Mouse (Mus musculus) urinary bladder, postnatal 14 days (tissue): Measurements from ENCODE around the gene Bpifc.

Source experiments
- DNase-seq: peaks from one replicate; pipeline ENCODE4 v3.0.0; 2021; ENCODE audit warnings: low spot score

The Bpifc gene

DNA sequence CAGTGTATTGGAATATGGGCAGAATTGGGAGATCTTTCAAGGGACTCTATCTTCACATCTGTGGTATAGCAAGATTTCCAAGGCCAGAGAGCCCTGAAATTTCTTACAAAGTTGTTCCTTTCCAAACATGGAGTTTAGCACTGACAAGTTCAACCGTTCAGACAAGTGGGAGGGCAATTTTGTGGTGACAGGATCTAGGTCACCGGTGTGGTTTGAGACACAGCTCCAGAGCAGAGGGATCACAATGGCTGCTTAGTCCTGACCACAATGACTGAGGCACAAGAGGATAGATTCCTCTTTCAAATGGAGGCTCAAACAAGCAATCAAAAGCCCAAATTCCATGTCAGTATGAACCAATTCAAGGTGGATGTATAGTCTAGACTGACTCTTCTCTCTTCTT lies 523 bp downstream of the Bpifc start:
- DNase-seq = no peak

DNA sequence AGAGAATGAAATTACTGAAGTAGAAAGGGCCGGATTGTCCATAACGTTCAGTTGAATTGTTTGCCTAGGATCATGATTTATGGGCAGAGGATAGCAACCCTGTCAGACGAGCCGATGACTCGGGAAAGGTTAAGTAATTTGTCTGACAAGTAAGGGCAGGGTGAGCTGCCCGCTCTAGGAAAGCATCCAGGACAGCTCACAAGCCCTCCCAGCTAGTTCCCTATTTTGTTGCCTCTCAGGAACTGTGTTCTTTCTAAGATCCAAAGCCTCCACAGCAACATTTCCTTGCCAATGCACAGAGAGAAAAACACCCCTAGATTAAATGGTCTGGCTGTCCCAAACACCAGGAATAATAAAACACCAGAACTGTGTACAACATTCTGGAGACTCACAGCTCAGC lies 1.1 kb downstream of the Bpifc start:
- DNase-seq = no peak

DNA sequence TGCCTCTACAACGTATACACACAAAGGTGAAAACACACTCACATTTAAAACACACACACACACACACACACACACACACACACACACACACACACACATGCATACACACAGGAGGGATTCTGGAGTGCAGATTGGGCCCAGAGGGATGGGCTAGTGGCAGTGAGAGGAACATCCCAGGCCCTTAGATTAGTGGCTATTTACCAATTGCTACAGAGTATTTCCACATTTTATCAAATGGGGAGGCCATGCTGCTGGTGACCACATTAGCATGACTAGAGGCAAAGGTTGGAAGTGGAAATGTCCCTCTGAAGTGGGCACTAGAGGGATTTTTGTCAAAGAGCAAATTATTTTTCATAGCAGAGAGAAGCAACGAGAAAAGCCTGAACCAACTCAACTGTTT lies 2.0 kb downstream of the Bpifc start:
- DNase-seq = no peak

DNA sequence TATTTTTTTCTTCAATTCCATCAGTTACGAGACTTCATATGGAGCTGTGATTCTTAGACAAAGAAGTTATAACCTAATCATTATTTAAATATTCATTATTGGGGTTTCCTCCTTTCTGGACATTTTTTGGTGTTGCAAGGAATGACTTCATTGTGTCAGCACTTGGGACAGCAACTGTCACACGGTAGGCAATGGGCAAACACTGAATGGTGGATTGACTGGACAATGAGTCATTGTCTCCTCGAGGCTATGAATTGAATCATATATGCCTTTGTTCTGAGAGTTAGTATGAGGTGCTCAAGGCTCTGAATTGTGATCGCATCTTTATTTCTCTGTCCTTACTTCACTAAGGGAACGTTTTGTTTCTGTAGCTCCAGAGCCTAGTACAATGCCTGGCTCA lies 5.2 kb downstream of the Bpifc start:
- DNase-seq = no peak

DNA sequence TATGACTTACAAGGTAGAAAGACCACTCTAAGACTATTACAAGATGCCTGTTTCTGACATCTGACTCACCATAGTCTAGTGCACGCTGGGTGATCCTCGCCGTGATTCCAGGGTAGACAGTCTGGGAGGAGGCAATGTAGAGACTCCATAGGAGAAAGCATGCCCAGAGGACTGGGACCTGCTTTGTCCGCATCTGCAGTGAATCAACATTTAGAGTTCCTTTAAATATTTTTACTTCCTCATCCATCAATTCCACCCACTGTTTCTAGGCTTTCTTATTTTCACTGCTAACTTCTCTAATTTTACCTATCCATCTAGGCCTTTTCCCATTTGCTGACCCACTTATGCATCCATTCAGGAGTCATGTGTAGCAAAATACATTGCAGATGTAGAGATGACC lies 11.2 kb downstream of the Bpifc start:
- DNase-seq = no peak

DNA sequence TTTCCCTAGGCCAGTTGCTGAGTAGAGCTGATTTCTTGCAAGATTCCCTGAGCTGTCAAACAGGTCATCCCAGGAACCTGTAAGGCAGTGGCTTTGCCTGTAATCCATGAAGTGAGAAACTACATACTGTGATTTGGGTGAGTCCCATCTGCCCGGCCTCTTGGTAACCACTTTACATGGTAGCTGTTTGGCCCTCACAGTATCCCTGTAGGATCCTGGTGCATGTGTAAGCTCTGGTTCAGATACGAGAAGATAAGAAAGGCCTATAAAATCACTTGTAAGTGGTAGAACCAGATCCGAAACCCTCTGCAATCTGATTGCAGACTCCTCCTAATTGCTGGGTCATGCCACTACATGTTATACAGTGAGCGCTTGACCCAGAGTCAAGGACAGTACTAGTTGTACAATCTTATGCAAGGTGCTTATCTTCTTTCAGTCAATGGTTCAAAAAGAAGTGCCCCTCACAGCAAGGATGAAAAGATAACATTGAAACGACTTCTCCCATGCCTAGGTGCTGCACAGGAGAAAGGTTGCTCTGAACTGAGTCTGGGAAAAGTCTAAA lies 17.1 kb downstream of the Bpifc start:
- peak; percentile 24 for DNase-seq

DNA sequence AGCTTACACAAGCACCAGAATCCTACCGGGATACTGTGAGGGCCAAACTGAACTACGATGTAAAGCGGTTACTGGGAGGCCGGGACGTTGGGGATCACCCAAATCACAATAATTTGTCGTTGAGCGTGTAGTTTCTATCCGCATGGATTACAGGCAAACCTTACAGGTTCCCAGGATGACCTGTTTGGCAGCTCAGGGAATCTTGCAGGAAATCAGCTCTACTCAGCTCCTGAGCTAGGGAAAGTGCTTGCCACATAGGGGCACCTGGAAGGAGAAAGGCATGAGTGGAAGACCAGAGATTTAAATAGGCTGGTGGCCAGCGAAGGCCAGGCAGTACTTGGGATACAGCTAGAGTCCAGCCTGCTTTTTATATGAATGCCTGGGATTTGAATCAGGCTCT lies 17.9 kb downstream of the Bpifc start:
- DNase-seq = no peak

DNA sequence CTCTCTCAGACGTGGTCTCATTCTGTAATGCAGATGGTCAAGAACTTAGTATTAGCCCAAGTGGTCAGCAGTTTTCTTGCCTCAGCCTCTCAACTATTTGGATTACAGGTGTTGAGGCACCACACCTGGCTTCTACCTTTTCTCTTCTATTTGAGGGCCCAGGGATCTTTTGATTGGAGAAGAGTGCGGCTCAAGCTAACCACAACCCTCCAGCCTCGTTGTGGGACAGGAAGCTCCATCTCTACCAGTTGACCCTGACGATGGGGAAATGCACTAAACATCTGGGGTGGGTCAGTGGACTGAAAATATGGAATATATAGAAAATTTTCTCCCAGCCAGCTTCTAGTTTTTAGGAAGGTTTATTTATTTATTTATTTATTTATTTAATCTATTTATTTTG lies 19.3 kb downstream of the Bpifc start:
- no peak for DNase-seq

DNA sequence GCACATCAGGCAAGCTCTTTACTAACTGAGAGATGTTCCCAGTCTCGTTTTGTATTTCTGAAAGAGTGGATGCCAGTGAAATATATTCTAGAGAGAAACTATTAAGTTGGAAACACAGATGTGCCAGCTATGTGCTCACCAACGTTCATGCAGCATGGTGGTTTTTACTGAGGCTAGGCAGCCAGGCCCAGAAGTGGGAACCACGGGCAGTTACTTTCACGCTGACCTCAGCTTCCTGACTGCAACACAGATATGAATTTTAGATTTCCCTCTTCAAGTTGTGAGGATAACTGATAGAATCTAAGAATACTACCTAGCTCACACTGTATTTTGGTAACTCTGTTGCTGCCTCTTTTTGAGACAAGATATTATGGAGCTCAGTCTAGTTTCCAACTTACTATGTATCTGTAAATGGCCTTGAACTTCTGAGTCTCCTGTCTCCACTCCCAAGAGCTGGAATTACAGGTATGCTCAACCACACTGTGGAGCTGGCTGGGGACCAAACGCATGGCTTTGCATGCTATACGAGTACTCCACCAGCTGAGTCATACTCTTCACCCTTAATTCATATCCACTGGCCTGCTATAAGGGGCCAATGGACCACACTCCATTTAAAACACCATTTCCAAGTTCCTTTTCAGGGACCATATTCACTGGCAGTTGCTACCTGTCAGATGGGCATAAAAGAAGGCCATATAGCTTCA lies 22.1 kb downstream of the Bpifc start:
- DNase-seq = peak; percentile 45

DNA sequence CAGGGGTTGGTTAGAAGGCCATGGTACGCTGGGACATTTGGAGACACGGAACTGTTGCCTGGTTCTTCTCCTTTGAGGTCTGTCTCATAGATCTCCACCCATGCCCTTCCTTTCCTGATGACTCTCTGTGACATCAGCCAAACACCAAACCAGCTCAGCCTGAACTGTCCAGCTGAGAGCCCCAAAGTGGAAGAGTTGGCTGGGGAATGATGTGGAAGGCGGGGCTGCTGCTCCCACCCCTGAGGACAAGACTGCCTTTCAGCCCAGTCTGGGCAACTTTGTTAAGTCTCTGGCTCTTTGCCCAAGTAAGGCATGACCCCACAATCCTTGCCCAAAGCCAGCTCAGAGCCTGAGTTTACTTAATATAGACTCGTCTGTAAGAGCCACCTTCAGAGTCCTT lies 38.8 kb downstream of the Bpifc start:
- peak; percentile 24 for DNase-seq

DNA sequence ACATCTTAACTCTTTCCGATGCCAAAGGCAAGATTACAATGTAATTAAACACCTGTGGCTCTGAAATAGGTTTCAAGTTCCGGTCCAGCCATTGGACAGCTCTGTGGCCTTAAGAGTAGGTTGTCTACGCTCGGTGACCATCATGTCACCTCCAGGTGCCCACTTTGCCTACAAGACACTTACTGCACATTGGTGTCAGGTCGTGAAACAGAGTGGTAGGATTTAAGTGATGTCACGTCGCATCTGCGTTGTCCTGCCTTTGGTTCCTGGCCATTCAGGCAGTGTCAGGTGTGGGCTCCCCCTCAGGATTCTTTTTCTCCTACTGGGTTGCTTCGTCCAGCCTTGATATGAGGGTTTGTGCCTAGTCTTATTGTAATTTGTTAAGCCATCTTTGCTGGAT lies 39.9 kb downstream of the Bpifc start:
- DNase-seq = no peak

DNA sequence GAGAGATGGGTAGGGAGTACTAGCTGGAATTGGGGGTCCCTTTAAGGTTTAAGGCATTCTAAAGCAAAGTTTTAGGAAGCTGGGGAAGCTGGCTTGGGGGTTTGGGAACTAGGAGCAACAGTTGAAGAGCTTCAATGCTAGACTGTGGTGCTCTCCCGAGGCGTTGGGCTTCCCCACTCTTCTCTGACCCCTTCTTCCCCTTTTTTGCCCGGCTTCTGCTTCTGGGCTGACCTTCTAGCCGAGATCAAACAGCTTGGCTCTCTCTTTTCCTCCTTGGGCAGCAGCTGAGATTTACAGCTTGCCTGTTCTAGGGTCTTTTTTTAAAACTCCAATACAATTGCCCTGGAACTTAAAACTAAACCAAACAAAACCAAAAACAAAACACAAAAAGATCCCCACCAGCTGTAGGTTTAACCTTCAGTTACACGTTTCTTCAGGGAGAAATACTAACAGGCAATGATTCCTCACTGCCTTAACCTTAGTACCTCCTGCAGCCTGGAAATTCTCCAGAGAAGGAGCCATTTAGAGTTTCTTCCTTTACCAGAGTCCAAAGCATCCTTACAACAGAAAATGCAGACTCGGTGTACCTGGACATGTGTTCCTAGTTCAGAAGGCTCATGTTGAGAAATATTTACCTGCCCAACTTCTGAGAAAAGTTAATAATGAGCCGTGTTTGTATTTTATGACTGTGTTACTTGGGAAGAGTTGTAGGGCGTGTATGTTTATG lies 41.6 kb downstream of the Bpifc start:
- no peak for DNase-seq

DNA sequence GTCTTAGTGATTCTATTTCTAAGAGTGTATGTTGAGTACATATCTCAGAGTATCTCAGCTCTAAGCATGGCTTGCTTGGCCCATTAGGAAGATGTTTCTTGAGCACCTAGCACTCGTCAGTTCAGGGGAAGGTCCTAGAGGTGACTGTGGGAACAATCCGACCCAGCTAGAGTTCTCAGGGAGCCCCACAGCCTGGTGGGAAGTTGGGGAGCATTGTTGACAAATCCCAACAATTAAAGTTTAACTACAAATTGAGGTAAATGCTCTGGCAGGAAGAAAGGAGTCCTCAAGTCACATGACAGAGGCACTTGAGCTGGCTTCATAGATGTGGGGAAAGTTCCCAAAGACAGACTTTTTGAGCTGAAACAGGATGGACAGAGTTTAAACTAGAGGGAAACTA lies 43.0 kb downstream of the Bpifc start:
- no peak for DNase-seq

DNA sequence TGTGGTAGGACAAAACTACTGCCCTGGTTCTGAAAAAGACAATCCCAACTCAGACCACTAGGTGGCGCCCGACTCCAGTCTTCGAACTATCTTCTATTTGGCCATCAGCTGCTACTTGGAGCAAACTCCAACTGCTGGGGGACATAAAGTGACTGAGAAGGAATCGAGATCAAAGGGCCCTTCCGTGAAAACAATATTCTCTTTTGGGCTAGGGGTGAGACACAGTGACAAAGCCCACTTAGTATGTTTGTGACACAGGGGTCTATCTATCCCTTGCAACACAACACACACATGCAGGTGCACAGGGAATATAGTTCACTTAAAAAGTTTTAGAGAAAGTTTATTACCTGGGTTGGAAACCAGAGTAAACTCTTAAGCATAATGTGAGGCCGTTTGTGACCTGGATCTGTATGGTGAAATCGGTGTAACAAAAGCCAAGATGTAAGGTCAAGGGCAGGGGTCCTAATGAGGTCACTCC lies 43.5 kb downstream of the Bpifc start:
- peak; percentile 79 for DNase-seq

DNA sequence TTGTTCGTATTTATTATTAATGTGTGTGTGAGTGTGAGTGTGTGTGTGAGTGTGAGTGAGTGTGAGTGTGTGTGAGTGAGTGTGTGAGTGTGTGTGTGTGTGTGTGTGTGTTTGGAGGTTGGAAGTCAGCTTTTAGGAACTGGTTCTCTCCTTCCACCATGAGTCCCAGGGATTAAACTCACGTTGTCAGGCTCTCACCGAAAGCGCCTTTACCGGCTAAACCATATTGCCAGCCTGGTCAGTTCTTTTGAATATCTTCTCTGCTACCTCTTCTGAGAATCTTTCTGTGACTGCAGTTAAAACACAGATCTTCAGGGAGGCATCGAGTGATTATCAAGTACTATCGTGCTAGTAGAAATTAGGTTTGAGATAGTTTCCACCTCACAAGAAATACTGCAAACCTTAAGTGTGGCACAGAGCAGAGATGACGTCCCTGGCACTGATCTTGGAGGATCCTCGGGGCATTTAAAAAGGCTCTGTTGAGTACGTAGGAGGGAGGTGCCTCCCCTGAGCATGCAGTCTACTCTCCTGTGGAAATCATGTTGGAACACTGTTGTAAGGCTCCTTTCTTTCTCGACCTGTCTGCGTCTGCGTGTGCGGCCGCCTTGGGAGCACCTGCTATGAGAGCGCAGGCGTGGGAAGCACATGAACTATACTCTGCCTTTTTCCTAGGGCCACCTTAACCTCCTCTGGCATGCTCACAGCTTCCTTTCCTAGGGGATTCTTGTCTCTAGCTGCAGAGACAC lies 44.1 kb downstream of the Bpifc start:
- no peak for DNase-seq

DNA sequence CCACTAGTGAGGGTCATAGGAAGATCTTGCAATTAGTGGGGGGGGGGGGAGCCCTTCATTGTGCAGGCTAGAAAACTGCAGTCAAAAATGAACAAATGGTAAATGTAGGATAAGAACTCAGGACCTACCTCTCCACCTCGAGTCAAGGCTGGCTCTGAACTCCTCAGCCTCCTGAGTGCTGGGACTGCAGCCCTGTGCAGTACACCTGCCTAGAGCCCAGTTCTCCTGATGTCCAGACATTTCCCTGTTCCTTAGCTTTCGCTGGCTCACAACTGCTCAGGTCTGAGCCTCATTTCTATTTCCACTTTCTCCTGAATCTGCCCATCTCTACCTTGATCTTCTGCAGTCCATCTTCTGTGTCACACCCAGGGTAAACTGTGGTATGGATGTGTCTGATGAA lies 45.2 kb downstream of the Bpifc start:
- DNase-seq = no peak

DNA sequence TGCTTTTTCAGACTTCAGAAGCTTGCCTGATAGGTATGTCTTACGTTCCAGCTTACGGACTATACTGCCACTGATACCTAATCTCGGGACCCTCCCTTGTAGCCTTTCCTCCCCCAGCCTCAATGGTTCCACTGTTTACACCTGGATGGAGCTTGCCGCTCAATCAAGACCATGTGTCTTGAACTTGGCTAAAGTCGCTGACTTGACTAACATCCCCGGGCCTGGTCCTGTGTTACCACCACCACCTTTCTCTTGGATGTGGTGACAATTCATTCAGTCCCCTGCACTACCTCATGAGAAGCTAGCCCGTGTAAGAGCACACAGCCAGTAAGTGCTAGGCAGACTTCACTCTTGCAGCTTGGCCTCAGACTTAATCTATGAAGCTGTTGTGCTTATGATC lies 47.4 kb downstream of the Bpifc start:
- DNase-seq = no peak

DNA sequence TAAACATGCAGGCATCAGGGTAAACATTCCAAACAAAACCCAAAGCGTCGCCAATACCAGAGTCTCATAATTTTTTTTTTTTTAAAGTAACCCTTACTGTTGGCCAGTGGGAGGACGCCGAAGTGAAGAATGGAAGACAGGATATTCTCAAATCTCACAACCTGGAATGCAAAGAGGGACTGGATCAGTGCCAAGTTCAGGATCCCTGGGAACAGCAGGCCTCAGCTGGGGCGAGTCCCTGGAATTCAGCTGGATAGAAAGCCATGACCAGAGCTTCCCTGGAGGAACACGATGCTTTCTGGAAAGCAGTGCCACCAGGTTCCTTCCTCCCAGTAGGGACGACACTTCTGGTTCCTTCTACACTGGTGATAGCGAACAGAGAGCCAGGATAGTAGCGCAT lies 48.8 kb downstream of the Bpifc start:
- no peak for DNase-seq

DNA sequence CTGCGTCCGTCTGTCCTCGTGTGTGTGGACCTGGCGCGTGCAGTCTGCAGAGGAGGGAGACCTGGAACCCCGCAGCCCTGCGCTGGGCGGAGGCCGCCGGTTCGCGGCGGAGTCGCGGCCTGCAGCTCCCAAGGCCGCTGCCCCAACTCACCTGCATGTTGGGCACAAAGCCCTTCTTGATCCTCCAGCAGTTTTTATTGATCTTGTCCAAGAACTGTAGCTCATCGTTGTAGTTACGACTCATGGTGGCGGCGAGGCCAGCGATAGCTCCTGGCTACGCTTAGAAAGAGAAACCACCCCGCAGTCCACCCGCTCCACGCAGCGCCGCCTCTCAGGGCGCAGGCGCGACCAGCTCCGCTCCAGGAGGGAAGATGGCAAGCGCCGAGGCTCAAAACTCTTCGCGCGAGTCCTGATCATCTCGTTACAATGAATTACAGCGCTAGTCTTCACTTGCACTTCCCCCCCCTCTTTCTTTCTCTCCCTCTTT lies 54.2 kb downstream of the Bpifc start, which contains the start of gene Rtcb:
TSS of gene Rtcb (minus strand) at position 360 of the 487 bp plus-strand sequence.
- DNase-seq = peak; percentile 99

DNA sequence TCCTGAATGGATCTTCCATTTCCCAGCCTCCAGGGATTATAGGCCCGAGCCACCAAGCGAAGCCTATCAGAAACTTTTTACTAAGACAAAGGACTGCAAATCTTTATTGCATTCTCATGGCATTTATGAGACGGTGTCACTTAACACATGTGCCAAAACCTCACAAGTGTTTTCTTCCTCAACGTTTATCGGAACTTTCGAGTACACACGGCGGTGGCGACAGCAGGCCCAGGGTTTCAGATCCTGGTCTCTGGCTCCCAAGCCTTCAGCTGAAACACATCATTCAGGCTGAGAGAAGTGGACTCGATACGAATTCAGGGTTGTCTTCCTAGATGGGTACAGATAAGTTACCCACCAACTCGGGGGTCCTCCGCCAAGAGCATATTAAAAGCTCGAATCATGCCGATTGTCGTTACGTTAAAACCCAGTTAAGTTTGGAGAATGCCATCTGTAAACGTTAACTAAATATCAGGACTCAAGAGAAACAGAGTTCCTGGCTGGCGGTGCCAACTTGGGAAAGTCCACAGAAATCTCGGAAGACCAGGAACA lies 54.8 kb downstream of the Bpifc start:
- DNase-seq = no peak

DNA sequence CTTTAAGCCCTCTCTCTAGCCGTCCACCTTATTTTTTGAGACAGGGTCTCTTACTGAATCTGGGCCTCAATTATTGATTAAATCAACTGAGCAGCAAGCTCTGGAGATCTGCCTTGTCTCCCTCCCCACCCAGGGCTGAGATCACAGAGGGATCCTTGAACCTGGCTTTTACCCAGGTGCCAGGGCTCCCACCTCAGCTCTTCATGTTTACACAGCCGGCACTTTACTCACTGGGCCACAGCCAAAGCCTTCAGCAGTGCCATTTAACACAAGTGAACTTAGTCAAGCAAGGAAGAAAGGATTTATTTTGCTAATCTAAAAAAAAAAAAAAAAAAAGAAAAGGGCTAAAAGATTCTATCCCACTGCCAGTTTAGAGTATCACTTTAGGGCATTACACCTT lies 57.3 kb downstream of the Bpifc start:
- no peak for DNase-seq

DNA sequence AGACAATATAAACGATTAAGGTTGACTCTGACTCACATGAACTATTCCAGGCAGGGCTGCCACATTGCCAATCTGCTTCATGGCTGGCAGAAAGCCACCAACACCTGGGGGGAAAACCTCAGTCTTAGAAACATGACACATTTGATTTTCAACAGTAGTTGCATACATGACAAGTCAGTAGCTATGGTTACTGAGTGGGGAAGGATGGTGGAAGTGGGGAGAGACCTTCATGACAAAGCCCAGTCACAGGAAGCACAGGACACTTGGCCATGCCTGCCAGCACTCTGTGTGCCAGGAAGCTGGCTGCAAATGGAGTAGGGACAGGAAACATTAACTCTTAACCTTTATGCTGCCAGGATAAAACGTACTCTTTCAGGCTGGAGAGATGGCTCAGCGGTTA lies 58.3 kb downstream of the Bpifc start:
- DNase-seq = no peak
